Mouse (Mus musculus) heart, embryonic 16.5 days (tissue): ENCODE data around the gene Hnrnpr. TPM values are rescaled to one million over a fixed set of nuclear protein-coding genes. Genes with fewer than 3 reads are reported as not detected.
A peak's percentile ranks its signal among the peaks of the same experiment; 100 is the strongest.

Experiments used
- ATAC-seq: fragments of 200-750 bp; cut with Nextera tagmentation; replicated peaks from 2 replicates; pipeline ENCODE4 v1.8.0; 2017; ENCODE audit warnings: moderate number of reproducible peaks; ENCODE audit not compliant: insufficient read depth, low FRiP score; ENCODE audit errors: extremely low read depth
- H3K27ac ChIP-seq: fragments of 300-500 bp; sonication (generic); 2 replicates; pipeline ENCODE4 v1.5.1; 2014; ENCODE audit warnings: mild to moderate bottlenecking, low read length, control low read depth, moderate library complexity
- H3K27me3 ChIP-seq: fragments of 300-500 bp; sonication (generic); 2 replicates; pipeline ENCODE4 v1.6.1; 2014; ENCODE audit warnings: low read length, mixed read lengths; ENCODE audit not compliant: control insufficient read depth, insufficient read depth
- H3K36me3 ChIP-seq: fragments of 300-500 bp; sonication (generic); 2 replicates; pipeline ENCODE4 v1.6.1; 2014; ENCODE audit not compliant: control insufficient read depth, insufficient read depth
- H3K4me1 ChIP-seq: fragments of 300-500 bp; sonication (generic); 2 replicates; pipeline ENCODE4 v1.6.1; 2014; ENCODE audit warnings: low read length, mixed read lengths; ENCODE audit not compliant: control insufficient read depth, insufficient read depth
- H3K4me2 ChIP-seq: fragments of 300-500 bp; sonication (generic); 2 replicates; pipeline ENCODE4 v1.6.1; 2014; ENCODE audit warnings: low read depth, mild to moderate bottlenecking, control low read depth, low read length
- H3K4me3 ChIP-seq: fragments of 300-500 bp; sonication (generic); 2 replicates; pipeline ENCODE4 v1.5.1; 2014; ENCODE audit warnings: mild to moderate bottlenecking, control low read depth, low read length
- H3K9ac ChIP-seq: fragments of 300-500 bp; sonication (generic); 2 replicates; pipeline ENCODE4 v1.6.1; 2014; ENCODE audit warnings: low read length, control low read depth
- H3K9me3 ChIP-seq: fragments of 300-500 bp; sonication (generic); replicated peaks from 2 replicates; pipeline ENCODE4 v1.6.1; 2016; ENCODE audit warnings: low read length; ENCODE audit not compliant: control insufficient read depth
- WGBS: fragments of 180-500 bp; shearing (Covaris S2); extraction: QIAGEN DNeasy Blood & Tissue Kit; methylation state at CpG from one replicate; pipeline ENCODE4 v1.1.7; 2014; 5-methylcytosine and 5-hydroxymethylcytosine counted together
- polyA plus RNA-seq: library from polyadenylated mRNA; unstranded; fragments of >200 nt; fragmentation: Nextera tagmentation; extraction: Ambion mirVana; gene quantifications from 2 replicates; pipeline ENCODE4 v1.2.1, GENCODE M21; 2015

The Hnrnpr gene
- 95.6 and 95.8 TPM in 2 replicates for polyA plus RNA-seq

DNA sequence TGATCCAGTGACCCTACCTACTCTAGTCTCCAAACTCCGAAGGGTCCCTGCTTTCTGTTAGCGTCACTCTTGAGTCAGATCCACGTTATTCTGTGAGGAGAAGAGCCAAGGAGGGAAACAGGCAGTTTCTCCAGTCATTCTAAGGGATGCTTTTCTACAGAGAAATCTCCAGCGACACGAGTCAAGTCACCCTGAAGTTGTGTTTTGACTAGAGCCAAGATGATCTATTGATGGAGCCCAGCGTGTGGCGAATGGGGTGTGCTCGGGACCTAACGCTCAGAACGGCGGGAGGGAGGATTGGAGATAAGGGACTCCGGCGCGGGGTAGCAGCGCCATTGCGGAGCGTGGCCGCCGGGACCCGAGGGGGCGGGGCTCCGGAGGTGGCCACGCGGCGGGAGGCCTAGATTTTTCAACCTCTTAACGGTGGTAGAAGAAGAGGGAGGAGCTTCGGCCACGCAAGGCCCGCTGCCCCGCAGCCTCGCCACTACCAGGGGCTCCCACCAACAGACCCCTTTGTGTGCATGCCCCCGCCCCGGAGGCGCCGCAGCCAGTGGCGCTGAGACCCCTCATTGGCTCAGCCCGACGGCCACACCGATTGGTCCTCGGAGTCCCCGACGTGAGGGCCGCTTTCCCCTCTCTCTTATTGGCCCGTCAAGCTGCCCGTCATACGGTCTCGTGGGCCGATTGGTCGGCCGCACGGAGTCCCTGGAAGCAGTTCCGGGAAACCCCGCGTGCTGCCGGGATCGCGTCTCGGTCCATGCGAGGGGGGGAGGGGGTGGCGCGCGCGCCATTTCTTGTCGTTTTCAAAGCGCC is at the start of gene Hnrnpr:
TSS of gene Hnrnpr (plus strand) at position 714 of the 813 bp plus-strand sequence.
- Histone ChIP-seq H3K27ac (peak within 1 kb of the TSS; percentile 94), H3K36me3 (no peaks in the 10 kb centered on the region), H3K4me3 (peak within 1 kb of the TSS; percentile 86), H3K4me2 (peak within 1 kb of the TSS; percentile 76), H3K9ac (peak within 1 kb of the TSS; percentile 97), H3K4me1 (peaks cover 28% of the 10 kb centered on the region), H3K9me3 (no peaks in the 10 kb centered on the region), H3K27me3 (no peaks in the 10 kb centered on the region)
- ATAC-seq, result peak; percentile 99
- WGBS, result under 1% methylated on average over 65 of the region's 65 CpGs

DNA sequence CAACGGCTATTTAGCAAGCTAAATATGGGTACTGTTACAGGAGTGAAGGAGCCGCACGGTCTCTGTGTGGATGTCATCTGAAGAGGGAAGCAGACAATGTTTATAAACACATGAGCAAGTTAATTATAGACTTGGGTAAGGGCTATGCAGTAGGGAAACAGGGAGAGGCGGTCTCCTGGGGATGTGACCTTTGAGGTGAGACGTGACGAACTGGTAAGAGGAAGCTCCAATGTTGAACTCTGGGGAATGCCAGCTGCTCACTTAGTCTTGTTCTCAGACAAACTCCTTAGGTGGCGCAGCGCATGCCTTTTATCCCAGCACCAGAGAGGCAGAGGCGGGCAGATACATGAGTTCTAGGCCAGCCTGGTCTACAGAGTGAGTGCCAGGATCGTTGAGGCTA is 48.8 kb upstream of the Hnrnpr start:
- H3K36me3 ChIP-seq, result no peaks in the 10 kb centered on the region
- no peak overlapping the region for H3K4me2 ChIP-seq
- 45% methylated on average over 10 of the region's 10 CpGs for WGBS
- no peaks in the 10 kb centered on the region for H3K9me3 ChIP-seq
- no peak overlapping the region for H3K9ac ChIP-seq
- H3K27me3 ChIP-seq, result no peaks in the 10 kb centered on the region
- peak; percentile 69 for ATAC-seq
- H3K4me3 ChIP-seq, result no peak overlapping the region
- H3K4me1 ChIP-seq, result peaks cover 15% of the 10 kb centered on the region; the same call in 1 of the 2 replicates
- peak overlapping the region; percentile 95 for H3K27ac ChIP-seq

DNA sequence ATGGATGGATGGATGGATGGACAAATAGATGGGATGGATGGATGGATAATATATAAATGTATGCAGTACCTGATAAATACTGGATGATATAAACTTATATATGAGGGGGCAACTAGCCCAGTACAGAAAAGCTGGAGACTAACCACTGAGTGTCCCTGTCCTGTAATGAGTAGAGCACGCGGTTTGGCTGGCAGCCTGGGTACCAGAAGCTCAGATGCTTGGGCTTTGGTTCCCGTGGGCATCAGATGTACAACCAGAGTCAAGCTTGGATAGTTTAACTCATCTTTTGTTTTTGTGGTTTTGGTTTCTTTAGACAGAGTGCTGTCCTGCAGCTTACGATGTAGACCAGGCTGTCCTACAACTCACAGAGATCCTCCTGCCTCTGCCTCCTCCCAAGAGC is 47.2 kb upstream of the Hnrnpr start:
- no peak overlapping the region for H3K27ac ChIP-seq
- H3K4me2 ChIP-seq, result no peak overlapping the region
- no peak overlapping the region for H3K4me3 ChIP-seq
- no peak overlapping the region for H3K9ac ChIP-seq
- no peaks in the 10 kb centered on the region for H3K9me3 ChIP-seq
- no peak for ATAC-seq
- 92% methylated on average over 4 of the region's 4 CpGs for WGBS
- H3K36me3 ChIP-seq, result no peaks in the 10 kb centered on the region
- peaks cover 17% of the 10 kb centered on the region; the same call in 1 of the 2 replicates for H3K4me1 ChIP-seq
- H3K27me3 ChIP-seq, result no peaks in the 10 kb centered on the region

DNA sequence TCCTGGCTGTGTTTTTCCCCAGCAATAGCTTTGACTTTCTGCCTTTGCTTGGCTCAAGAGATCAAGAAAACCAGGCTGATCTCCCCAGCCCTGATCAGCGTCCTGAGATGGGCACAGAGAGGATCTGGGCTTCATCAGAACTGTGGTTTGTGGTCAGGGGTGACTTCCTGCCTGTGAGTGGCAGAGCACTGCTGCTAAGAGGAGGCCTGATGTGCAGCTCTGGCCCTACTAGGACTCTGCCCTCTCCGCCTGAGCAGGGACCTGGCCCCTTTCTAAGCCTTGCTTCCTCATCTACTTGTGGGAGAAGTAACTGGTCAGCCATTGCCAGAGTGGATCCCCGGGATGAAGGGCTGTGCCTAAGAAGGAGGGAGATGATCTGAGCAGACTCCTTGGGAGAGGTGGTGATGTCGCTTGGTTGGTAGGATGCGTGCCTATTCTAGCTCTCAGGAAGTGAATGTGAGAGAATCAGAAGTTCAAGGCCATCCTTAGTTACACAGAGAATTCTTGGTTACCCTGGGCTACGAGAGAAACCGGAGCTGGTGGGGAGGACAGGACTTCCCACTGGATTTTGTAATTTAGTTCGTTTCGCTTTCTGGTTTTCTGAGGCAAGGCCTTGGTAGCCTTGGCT is 43.9 kb upstream of the Hnrnpr start:
- H3K27me3 ChIP-seq, result no peaks in the 10 kb centered on the region
- no peaks in the 10 kb centered on the region for H3K9me3 ChIP-seq
- no peak overlapping the region for H3K9ac ChIP-seq
- no peak overlapping the region for H3K4me3 ChIP-seq
- ATAC-seq, result no peak
- peaks cover 13% of the 10 kb centered on the region for H3K4me1 ChIP-seq
- no peak overlapping the region for H3K4me2 ChIP-seq
- H3K27ac ChIP-seq, result no peak overlapping the region
- no peaks in the 10 kb centered on the region for H3K36me3 ChIP-seq
- 77% methylated on average over 9 of the region's 9 CpGs for WGBS

DNA sequence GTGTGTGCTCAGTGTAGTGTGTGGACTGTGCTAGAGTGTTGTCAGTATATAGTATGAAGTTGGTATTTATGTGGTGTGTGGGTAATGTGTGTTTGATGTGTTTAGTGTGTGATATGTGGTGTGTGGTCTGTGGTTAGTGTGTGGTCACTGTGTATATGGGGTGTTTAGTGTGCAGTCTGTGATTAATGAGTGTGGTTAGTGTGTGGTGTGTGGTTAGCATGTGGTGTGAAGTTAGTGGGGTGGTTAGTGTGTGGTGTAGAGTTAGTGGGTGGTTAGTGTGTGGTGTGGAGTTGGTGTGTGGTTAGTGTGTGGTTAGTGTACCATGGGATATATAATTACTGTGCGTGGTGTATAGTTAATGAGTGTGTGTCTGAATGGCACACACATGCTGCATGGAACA is 41.8 kb upstream of the Hnrnpr start:
- H3K4me1 ChIP-seq, result peaks cover 10% of the 10 kb centered on the region
- no peak overlapping the region for H3K9ac ChIP-seq
- H3K4me2 ChIP-seq, result no peak overlapping the region
- no peak for ATAC-seq
- H3K27ac ChIP-seq, result no peak overlapping the region
- H3K9me3 ChIP-seq, result peaks cover 17% of the 10 kb centered on the region
- no peak overlapping the region for H3K4me3 ChIP-seq
- no peaks in the 10 kb centered on the region for H3K27me3 ChIP-seq
- peaks cover 17% of the 10 kb centered on the region for H3K36me3 ChIP-seq
- 89% methylated on average over 1 of the region's 1 CpGs for WGBS

DNA sequence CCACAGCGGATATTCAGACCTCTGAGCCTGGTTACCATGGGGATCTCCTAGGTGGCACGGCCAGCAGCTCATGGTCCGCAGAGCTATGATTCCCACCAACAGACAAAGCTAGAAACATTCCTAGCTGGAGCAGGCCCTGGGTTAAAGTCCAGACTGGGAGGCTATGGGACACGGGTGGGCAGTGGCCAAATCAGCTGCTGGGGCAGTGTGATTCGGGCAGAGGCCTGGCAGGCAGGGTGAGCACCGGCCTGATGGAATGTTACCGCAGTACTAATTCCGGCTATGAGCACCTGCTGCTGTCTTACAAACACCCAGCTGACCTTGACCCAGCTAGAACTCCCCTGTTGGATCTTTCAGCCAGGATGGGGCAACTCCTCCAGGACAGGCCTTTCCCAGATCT is 40.1 kb upstream of the Hnrnpr start:
- 74% methylated on average over 8 of the region's 8 CpGs for WGBS

DNA sequence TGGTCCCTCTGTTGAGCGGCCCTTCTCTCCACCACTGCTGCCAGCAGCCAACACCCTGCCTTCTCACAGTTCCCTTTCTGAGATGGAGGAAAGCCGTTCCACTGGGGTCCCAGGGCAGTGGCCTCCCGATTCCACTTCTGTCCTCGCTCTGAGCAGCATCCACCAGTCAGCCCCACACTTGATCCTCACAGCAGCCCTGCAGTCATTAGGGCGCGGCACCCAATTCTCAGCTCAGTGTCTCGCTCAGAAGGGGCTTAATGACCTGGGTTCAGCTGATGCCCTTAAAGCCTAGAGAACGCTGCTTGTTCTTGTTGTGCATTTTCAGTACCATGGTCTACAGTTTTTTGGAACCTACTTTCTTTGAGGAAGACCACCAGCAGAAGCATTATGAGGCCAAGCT is 29.6 kb upstream of the Hnrnpr start:
- H3K4me2 ChIP-seq, result no peak overlapping the region
- H3K9ac ChIP-seq, result 0 out of 2 replicates have a peak overlapping the region, but pooled peaks have one; percentile 26
- no peak overlapping the region for H3K27ac ChIP-seq
- ATAC-seq, result no peak
- H3K36me3 ChIP-seq, result no peaks in the 10 kb centered on the region
- peaks cover 26% of the 10 kb centered on the region for H3K4me1 ChIP-seq
- H3K4me3 ChIP-seq, result no peak overlapping the region
- no peaks in the 10 kb centered on the region for H3K9me3 ChIP-seq
- WGBS, result 80% methylated on average over 8 of the region's 8 CpGs
- H3K27me3 ChIP-seq, result no peaks in the 10 kb centered on the region

More for the DNA sequence above, 40.1 kb upstream of the Hnrnpr start:
- Histone ChIP-seq H3K27ac (no peak overlapping the region; the same call in 1 of the 2 replicates), H3K4me1 (peaks cover 10% of the 10 kb centered on the region), H3K9me3 (peaks cover 17% of the 10 kb centered on the region), H3K4me3 (no peak overlapping the region), H3K27me3 (no peaks in the 10 kb centered on the region), H3K4me2 (no peak overlapping the region), H3K36me3 (peaks cover 23% of the 10 kb centered on the region), H3K9ac (no peak overlapping the region)
- no peak for ATAC-seq

DNA sequence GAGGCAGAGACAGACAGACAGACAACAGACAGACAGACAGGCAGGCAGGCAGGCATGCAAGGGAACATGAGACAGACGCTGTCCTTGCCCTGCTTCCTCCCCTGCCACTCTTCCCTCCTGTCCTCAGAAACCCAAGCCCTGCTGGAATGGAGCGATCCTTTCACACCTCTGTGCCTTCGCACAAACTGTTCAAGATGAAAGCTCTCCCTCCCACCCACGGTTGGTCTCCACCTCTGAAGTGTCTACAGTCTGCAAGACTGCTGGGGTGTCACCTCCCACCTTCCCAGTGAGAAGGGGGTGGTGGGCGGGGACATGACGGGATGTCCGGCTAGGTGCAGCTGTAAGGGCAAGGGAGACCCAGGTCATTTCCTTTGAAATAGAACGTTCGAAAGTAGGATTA is 29.1 kb upstream of the Hnrnpr start:
- H3K4me1 ChIP-seq, result peaks cover 30% of the 10 kb centered on the region
- H3K4me3 ChIP-seq, result no peak overlapping the region
- WGBS, result 55% methylated on average over 9 of the region's 9 CpGs
- no peaks in the 10 kb centered on the region for H3K9me3 ChIP-seq
- 0 out of 2 replicates have a peak overlapping the region, but pooled peaks have one; percentile 26 for H3K9ac ChIP-seq
- H3K27ac ChIP-seq, result no peak overlapping the region
- H3K4me2 ChIP-seq, result no peak overlapping the region
- no peaks in the 10 kb centered on the region for H3K36me3 ChIP-seq
- no peak for ATAC-seq
- H3K27me3 ChIP-seq, result no peaks in the 10 kb centered on the region
